Mouse (Mus musculus): ENCODE measurements around the gene Cox4i2. TPM values are rescaled to one million over a fixed set of nuclear protein-coding genes. Genes with fewer than 3 reads are reported as not detected.

The Cox4i2 gene
- total RNA-seq (2014; fragmentation: Nextera tagmentation) = 6.8 and 13.0 TPM in 2 replicates
- 6.0 TPM in 1 of 2 replicates, not detected in the other for total RNA-seq (2017)

DNA sequence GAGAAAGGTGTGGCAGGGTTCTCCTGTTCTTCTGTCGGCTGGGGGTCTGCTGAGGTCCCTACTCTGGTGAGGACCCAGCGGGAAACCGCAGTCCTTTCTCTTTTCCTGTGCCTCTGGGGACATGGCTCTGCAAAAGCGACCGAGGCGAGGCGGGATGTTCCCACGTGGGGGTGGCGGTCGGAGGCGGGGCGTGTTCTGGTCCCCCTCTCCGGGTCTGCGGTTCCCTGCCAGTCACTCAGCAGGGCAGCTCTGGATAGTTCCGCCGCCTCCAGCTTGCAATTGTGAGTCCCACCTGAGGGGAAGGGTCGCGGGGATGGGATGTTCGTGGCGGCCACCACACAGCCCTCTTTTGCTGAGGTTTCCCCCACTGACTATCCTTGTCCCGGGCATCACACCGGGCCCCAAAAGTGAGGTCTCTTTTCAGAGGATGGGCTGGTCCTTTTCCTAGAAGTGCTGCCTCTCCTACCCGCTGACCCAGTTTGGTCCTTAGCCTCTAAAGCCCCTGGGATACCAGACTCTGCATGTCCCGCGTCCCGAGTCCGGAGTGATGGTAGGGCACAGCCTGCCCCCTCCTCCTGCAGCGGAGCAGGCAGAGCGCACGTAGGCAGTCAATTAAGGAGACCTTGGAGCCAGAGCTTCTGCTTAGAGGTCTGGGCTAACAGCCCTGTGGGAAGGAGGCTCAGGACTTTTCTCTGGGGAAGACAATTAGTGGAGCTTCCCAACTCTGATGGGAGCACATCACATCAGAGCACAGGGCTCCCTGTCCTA lies at the start of gene Cox4i2:
Gene Cox4i2 (plus strand): TSS at position 230 of the 768 bp plus-strand sequence.
- ATAC-seq (replicated peaks; ENCODE audit: poor library complexity, severe bottlenecking) = peak; percentile 64

DNA sequence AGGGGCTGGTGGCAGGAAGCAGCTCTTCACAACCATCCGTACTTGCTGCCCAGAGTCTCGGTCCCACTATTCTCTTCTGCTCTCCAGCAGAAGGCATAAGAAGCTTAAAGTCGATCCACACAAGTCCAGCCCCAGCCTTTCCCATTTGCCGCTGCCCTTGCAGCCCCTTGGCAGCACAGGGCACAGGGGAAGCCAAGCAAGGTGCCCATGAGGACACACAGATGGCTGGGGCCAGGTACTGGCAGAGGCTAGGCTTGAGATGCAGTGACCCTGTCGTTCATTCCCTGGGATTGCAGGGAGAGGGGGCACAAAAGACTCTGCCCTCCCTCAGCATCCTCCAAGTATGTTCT lies 49.7 kb upstream of the Cox4i2 start:
- no peak for ATAC-seq (replicated peaks; ENCODE audit: poor library complexity, severe bottlenecking)

DNA sequence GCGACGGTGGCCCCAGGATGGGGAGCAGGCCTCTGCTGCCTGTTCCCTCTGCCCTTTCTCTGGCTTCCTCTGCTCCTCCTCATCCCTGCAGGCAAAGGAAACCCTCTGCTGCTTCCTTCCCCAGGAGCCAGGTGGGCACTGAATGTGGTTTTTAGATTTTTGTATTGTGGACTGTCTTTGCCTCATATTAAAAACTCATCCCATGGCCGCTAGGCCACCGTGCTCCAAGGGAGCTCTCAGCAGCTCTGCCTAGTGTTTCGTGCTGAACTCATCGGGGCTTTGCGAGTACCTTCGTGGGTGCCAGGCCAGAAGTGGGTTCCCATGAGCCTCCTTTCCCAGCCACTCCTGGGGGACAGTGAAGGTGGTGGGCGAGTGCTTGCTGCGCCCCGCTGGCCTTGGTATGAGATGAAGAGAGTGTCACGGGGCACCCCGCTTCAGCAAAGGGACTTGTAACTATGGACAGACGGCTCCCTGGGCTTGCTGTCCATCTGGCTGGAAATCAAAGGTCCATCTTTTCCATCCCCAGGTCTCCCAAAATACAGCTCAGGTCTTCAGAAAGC lies 49.1 kb upstream of the Cox4i2 start:
- no peak for ATAC-seq (replicated peaks; ENCODE audit: poor library complexity, severe bottlenecking)

DNA sequence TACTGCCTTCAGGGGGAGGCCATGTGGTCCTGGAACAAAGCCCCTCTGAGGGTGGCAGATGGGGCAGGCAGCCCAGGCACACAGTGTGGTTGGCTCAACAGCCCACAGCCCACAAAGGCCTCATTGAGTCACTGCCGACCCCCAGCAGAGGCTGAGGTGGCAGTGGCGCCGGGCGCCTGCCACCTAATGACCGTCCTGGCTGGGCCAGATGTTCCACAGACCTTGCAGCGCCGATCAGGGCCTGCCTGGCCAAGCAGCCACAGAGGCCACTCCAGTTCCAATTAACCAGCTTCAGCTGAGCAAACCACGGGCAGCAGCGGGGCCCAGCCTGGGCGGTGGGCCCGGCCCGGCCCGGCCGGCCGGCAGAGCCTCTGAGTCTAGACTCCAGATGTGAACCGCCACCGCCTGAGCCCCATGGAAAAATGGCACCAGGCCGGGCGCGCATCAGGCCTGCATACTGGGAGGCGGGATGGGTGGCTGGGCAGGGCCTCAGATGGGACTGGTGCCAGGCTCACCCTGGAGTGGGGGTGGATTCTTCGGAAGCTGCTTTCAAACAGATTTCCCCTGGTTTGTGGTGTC lies 47.9 kb upstream of the Cox4i2 start:
- ATAC-seq (replicated peaks; ENCODE audit: poor library complexity, severe bottlenecking) = no peak

DNA sequence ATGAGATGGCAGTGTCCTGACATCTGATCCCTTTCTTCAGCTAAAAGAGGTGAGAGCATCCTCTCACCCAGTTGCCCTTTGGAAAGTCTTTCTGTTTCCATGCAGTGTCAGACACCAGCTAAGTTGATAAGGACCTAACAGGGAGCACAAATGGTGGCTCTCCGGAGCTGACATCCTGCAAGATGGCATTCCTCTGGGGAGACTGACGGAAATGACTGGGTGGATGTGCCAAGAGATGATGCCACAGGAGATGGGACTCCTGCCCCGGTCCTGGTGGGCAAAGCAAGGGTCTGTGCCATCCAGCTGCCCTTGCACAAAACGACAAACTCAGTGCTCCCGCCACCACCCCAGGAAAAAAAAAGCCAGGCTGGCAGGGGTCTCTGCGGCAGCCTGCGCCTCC lies 46.8 kb upstream of the Cox4i2 start:
- ATAC-seq (replicated peaks; ENCODE audit: poor library complexity, severe bottlenecking) = no peak

DNA sequence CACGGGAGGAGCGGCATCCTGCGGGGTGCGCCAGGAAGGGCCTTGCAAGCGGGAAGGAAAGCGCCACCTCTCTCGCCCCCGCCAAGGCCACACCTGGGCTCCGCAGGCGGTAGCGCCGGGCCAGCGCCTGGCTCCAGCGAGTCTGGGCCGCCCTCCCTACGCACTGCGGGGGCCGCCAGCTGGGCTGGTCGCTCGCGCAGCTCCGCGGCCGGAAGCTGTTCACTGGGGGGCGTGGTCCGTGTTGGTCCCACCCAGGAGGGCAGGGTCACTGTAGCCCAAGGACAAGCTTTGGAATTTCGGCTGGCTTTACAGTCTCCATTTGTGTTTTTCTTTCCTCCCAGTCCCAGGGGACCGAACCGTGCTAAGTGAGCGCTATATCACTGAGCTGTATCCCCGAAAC lies 46.3 kb upstream of the Cox4i2 start:
- no peak for ATAC-seq (replicated peaks; ENCODE audit: poor library complexity, severe bottlenecking)

DNA sequence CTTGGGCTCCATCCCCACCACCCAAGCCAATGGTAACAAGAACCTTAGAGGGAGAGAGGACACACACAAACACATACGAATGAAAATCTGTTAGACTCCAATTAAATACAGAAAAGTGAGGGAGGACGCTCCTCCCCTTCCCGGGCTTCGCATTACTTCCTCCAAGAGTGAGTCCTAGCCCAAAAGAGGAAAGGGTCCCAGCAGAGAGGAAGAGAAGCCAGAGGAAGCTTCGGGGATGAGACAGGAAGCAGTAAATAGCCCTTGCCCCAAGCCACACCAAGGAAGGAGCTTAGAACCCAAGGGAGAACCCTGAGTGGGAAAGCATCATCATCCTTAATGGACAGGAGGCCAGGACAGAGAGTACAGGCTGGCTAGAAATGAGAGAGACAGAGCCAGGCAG lies 44.9 kb upstream of the Cox4i2 start:
- ATAC-seq (replicated peaks; ENCODE audit: poor library complexity, severe bottlenecking) = peak; percentile 57

DNA sequence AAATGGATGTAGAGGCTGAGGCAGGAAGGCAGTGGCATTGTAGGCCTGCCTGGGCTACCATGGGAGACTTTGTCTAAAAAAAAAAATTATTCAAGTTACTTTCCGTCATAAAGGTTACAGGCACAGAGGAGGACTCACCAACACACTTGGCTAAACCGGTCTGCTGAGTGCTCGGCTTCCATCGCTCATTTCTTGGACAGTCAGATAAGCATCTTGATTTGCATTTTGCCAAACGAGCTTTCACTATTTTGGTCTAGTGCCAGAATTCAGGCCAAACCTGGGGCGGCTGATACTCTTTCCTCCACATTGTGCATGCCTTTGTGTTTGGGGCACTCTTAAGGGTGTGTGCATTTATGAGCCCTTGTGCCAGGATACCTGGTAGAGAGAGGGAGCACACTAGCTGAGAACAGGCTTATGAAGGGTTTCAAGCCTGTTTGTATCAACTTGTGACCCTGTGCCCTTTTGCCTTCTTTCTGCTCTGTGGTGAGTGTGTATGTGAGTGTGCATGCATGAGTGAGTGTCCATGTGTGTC lies 37.7 kb upstream of the Cox4i2 start:
- no peak for ATAC-seq (replicated peaks; ENCODE audit: poor library complexity, severe bottlenecking)

DNA sequence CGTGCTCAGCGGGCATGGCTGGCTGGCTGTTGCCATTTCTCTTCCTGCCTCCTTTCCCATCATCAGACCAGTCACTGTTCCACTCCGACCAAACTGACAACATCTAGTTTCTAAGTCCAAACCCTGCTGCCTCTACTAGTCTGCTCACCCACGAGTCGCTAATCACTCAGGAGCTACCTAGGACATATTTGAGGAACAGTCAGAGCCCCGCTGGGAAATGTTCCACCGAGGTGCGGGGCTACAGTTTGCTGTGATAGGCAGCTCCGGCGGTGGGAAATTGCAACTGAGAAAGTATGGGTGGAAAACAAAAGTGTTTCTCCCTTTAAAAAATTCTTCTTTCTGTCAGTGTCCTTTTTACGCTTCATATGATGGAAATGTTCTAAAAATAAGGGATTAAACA lies 36.3 kb upstream of the Cox4i2 start:
- ATAC-seq (replicated peaks; ENCODE audit: poor library complexity, severe bottlenecking) = no peak

DNA sequence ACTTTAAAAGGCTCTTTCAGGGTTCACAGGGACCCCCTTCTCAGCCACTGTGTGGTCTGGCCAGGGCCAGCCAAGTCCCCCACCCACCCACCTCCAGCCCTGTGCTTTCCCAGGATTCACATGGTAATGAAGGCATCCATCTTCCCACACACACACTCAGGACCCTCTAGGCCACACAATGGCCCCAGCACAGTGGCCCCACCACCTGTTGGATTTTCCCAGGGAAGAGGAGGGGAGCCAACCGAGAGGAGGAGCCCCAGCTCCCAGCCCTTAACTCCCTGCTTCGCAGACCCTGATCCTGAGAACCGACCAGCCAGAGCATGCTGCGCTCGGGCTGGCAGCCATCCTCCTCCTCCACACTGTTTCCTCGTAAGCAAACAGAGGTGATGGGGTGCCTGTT lies 35.9 kb upstream of the Cox4i2 start:
- no peak for ATAC-seq (replicated peaks; ENCODE audit: poor library complexity, severe bottlenecking)

DNA sequence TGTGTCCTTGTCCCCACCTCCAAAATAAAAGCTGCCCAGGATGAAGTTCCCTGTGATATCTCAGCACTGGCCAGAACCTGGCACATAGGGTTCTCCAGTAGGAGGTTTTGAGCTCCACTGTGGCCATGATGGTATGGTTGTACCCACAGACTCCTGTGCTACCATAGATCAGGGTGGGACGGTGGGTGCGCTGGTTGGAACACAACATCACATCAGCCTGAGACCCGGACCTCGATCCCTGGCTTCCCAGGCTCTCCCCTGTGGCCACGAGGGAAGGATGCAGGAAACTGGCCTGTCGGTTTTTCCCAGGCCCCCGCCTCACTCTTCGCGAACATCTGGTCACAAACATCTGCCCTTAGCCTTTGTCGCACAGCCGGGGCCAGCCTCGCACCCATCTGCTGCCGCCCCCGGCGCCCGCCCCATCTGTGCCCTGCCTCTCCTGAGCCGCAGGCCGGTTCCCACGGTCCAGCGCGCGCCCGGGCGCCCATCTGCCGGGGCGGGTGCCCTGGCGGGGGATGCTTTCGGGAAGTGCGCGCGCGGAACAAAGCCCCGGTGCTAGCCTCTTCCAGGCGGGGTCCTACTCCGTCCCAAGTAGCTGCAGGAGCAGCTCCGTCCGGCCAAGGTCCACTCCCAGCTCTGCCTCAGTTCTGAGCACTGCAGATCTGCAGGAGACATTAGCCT lies 30.2 kb upstream of the Cox4i2 start:
- peak; percentile 69 for ATAC-seq (replicated peaks; ENCODE audit: poor library complexity, severe bottlenecking)

DNA sequence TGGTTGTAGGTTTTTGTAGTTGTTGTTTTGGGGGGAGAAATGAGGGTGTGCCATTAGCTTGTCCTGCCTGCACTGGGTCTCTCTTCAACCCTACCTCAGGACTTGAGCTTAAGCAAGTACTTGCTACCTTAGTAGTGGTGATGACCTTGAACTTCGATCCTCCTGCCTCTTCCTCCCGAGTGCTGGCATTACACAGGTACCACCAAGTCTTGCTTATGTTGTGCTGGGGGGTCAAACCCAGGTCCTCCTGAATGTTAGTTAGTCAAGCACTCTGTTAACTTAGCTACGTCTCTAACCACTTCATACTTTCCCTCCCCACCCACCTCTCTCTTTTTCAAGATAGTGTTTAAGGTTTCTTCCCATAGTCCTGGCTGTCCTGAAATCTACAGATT lies 29.6 kb upstream of the Cox4i2 start:
- no peak for ATAC-seq (replicated peaks; ENCODE audit: poor library complexity, severe bottlenecking)

DNA sequence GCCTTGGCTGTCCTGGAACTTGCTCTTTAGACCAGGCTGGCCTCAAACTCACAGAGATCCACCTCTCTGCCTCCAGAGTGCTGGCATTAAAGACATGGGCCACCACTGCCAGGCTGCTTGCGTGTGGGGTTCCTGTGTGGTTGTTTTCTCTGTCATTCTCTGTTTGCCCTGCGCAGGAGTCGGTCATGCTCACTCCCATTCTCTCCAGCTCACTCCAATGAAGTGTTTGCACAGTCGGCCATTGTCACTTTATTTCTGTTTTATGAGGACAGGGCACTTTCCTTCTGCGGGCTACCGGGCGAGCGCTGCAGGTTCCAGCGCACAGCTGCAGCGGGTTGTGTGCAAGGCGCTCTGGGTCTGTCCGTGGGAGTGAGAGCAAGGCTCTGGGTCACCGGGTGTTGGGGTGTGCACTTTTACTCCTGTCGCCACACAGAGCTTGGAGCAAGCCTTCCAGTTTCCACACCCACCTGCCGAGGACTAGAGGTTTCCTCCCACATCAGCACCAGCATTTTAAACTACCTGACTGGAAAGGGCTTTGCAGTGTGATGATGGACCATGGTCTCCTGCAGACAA lies 28.7 kb upstream of the Cox4i2 start:
- no peak for ATAC-seq (replicated peaks; ENCODE audit: poor library complexity, severe bottlenecking)

DNA sequence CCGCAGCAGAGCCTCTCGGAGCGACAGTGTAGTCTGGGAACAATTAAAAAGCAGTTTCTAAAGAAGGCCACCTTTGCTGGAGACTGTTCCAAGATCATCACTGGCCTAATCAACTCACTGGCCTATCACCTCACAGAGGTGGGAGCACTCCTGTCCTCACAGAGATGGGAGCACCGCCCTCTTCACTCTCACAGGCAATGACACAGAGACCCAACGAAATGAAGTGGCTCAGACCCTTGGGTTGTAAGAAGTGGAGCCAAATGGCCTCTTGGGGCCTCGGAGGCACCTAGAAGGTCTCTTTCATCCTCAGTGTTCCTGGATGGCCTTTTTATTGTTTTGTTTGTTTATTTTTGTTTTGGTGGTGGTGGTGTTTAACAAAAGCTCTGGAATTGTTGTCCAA lies 27.8 kb upstream of the Cox4i2 start:
- no peak for ATAC-seq (replicated peaks; ENCODE audit: poor library complexity, severe bottlenecking)

DNA sequence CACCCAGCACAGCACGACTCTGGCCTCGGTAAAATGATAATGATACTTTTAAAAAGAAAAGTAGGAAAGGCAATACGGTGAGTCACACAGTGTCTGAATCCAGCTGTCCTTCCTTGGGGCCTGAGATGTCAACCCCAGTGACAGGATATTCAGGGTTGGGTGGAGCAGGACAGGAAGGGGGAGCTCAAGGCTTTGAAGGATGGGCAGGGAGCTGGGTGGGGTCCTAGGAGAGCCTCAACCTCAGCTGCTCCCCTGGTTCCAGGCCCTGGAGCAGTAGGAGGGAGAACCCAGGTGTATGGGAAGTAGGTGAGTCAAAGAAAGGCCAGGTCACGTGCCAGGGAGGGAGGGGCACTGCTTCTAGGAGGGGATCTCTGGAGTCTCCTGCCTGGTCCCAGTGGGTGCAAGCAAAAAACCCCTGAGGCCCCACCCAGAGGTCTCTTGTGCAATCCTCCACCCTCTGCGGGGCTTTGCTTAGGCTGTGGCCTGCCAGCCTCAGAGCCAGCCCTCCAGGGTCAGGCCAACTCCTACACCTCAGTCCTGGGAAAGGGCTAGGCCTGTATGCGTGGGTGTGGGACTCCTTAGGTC lies 27.1 kb upstream of the Cox4i2 start:
- ATAC-seq (replicated peaks; ENCODE audit: poor library complexity, severe bottlenecking) = peak; percentile 73

DNA sequence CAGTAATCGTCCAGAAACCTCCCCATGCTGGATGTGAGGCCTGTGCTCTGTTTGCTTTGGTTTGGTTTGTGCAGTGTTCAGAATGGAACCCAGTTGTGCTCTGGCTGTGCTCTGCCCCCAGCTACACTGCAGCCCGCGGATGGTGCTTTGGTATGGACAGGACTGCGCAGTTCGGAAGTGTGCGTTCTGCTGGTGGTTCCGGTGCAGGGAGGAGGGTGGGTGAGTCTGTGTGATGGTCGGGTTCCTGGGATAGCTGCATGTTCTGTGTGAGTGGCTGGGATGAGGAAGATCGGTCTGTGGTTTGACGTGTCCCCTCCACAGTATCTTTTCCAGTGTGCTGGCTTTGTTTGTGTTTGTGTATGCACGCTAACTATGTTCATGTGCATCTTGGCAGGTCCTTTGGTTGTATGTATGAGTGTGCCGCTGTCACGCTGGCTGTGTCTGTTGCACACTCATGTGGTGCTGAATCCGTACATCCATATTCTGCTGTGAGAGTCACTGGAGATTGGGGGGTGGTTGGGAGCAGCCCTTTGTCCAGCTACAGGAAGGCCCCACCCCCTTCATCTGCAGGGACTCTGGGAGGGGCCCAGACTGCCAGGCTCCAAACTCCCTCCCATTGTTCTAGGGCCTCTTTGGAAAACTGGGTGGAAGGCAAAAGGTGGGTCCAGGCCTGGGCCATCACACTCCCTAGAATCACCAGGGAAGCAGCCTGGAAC lies 26.0 kb upstream of the Cox4i2 start:
- no peak for ATAC-seq (replicated peaks; ENCODE audit: poor library complexity, severe bottlenecking)

DNA sequence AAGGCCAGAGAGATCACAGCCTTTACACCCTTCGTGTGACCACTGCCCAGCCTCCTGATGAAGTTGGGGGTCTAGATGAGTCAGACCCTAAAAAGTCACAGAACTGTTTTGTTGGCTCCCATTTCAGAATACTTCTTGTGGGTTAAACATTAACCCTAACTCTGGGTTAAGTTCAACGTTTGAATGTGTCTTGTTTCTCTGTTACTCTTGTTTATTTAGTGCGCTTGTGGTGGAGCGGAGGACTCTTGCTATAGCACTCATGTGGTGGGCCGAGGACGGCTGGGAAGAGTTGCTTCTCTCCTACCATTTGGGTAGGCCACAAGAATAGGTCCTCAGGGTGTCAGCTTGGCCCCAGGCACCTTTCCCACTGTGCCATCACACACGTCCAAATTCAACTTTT lies 25.4 kb upstream of the Cox4i2 start:
- ATAC-seq (replicated peaks; ENCODE audit: poor library complexity, severe bottlenecking) = no peak

DNA sequence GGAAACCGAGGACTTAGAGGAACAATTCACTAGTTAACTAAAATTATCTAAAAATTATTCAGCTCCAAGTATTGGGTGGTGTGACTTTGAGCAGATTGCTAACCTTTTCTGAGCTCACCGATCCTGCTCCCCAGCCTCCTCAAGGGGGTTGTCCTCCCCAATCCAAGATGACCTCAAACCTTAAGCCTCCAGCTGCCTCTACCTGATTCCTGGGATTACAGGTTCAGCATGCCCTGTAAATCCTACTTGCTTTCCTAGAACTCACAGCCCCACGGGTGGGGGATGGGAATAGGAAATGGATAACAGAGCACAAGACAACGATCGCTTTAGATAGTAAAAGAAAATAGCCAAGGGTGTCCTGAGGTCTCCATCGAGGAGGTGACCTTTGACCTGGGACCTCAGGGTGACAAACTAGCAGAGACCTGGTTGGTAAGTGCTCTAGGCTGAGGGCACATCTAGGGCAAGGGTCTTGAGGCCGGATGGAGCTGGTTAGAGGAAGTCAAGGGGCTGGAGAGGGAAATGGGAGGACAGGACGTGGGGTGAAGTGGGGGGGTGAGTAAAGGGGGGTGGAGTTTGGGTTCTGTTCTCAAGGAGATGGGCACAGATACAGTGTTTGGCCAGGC lies 24.8 kb upstream of the Cox4i2 start:
- ATAC-seq (replicated peaks; ENCODE audit: poor library complexity, severe bottlenecking) = no peak

DNA sequence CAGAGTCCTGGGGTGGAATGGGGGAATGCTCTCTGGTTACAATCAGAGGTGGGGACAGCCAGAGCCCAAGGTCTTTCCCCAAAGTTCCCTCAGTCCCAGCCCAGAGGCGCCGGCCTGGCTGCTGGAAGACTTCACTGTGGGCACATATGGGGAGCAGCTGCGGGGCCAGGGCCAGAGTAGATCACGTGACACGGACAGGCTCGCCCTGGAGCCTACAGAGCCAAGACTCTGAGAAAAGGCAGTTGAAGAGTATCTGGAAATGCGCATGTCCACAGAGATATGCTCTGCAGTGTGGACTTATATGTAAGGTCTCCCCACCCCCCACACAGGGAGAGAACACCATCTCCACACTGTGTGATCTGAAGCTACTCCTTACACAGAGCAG lies 24.3 kb upstream of the Cox4i2 start:
- ATAC-seq (replicated peaks; ENCODE audit: poor library complexity, severe bottlenecking) = no peak

Data from granulocyte monocyte progenitor cell, adult 5-6 weeks (primary cell).